Mouse (Mus musculus): ENCODE measurements around the gene Gm45837. TPM values are rescaled to one million over a fixed set of nuclear protein-coding genes. Genes with fewer than 3 reads are reported as not detected.
A peak's percentile ranks its signal among the peaks of the same experiment; 100 is the strongest.

Gene Gm45837
- polyA plus RNA-seq, 1 experiment, result not detected

- Histone ChIP-seq H3K36me3 (ENCODE audit: control insufficient read depth, insufficient read depth, low read length) (no peaks in the 10 kb centered on the region), H3K4me3 (ENCODE audit: control insufficient read depth, insufficient read depth, low read length) (no peak overlapping the region), H3K27ac (ENCODE audit: control insufficient read depth, insufficient read depth, low read length) (no peak overlapping the region), H3K27me3 (ENCODE audit: control insufficient read depth, insufficient read depth, low read length) (no peaks in the 10 kb centered on the region), H3K4me1 (replicated peaks; ENCODE audit: control insufficient read depth, insufficient read depth, low read length) (no peaks in the 10 kb centered on the region)
- DNase-seq, result no peak
- no peak for TF ChIP-seq CTCF (IDR thresholded peaks at IDR 0.05; ENCODE audit: borderline replicate concordance, control insufficient read depth, extremely low read depth, insufficient read depth, low read length, poor library complexity)
- TF ChIP-seq POLR2A (IDR thresholded peaks at IDR 0.05; ENCODE audit: control insufficient read depth, extremely low read depth, insufficient read depth, low read length, poor library complexity), result no peak
- 81% methylated on average over 8 of the region's 8 CpGs for WGBS
Observed at GRCm38 (mm10) chr7:101422646-101423045, 12.0 kb downstream of the Gm45837 start.

GRCm38 (mm10) chr7:101423970-101424369, 13.3 kb downstream of the Gm45837 start:
- TF ChIP-seq CTCF (IDR thresholded peaks at IDR 0.05; ENCODE audit: borderline replicate concordance, control insufficient read depth, extremely low read depth, insufficient read depth, low read length, poor library complexity), result no peak
- no peak for TF ChIP-seq POLR2A (IDR thresholded peaks at IDR 0.05; ENCODE audit: control insufficient read depth, extremely low read depth, insufficient read depth, low read length, poor library complexity)

GRCm38 (mm10) chr7:101426692-101427091, 16.0 kb downstream of the Gm45837 start:
- Histone ChIP-seq H3K36me3 (ENCODE audit: control insufficient read depth, insufficient read depth, low read length) (no peaks in the 10 kb centered on the region), H3K27ac (ENCODE audit: control insufficient read depth, insufficient read depth, low read length) (no peak overlapping the region), H3K27me3 (ENCODE audit: control insufficient read depth, insufficient read depth, low read length) (no peaks in the 10 kb centered on the region), H3K4me3 (ENCODE audit: control insufficient read depth, insufficient read depth, low read length) (no peak overlapping the region), H3K4me1 (replicated peaks; ENCODE audit: control insufficient read depth, insufficient read depth, low read length) (peaks cover 3% of the 10 kb centered on the region; the same call in 1 of the 2 replicates)
- WGBS, result 75% methylated on average over 8 of the region's 8 CpGs
- no peak for DNase-seq
- no peak for TF ChIP-seq POLR2A (IDR thresholded peaks at IDR 0.05; ENCODE audit: control insufficient read depth, extremely low read depth, insufficient read depth, low read length, poor library complexity)
- no peak for TF ChIP-seq CTCF (IDR thresholded peaks at IDR 0.05; ENCODE audit: borderline replicate concordance, control insufficient read depth, extremely low read depth, insufficient read depth, low read length, poor library complexity)

More at GRCm38 (mm10) chr7:101423970-101424369, 13.3 kb downstream of the Gm45837 start:
- 89% methylated on average over 6 of the region's 6 CpGs for WGBS
- Histone ChIP-seq H3K4me1 (replicated peaks; ENCODE audit: control insufficient read depth, insufficient read depth, low read length) (no peaks in the 10 kb centered on the region), H3K4me3 (ENCODE audit: control insufficient read depth, insufficient read depth, low read length) (no peak overlapping the region), H3K27ac (ENCODE audit: control insufficient read depth, insufficient read depth, low read length) (no peak overlapping the region), H3K36me3 (ENCODE audit: control insufficient read depth, insufficient read depth, low read length) (no peaks in the 10 kb centered on the region), H3K27me3 (ENCODE audit: control insufficient read depth, insufficient read depth, low read length) (no peaks in the 10 kb centered on the region)
- no peak for DNase-seq

GRCm38 (mm10) chr7:101427736-101428135, 17.1 kb downstream of the Gm45837 start:
- peak; percentile 49; the same call in 1 of the 2 replicates for TF ChIP-seq CTCF (IDR thresholded peaks at IDR 0.05; ENCODE audit: borderline replicate concordance, control insufficient read depth, extremely low read depth, insufficient read depth, low read length, poor library complexity)
- no peak for TF ChIP-seq POLR2A (IDR thresholded peaks at IDR 0.05; ENCODE audit: control insufficient read depth, extremely low read depth, insufficient read depth, low read length, poor library complexity)
- Histone ChIP-seq H3K27me3 (ENCODE audit: control insufficient read depth, insufficient read depth, low read length) (no peaks in the 10 kb centered on the region), H3K4me3 (ENCODE audit: control insufficient read depth, insufficient read depth, low read length) (no peak overlapping the region), H3K4me1 (replicated peaks; ENCODE audit: control insufficient read depth, insufficient read depth, low read length) (peaks cover 3% of the 10 kb centered on the region; the same call in 1 of the 2 replicates), H3K27ac (ENCODE audit: control insufficient read depth, insufficient read depth, low read length) (no peak overlapping the region), H3K36me3 (ENCODE audit: control insufficient read depth, insufficient read depth, low read length) (no peaks in the 10 kb centered on the region)
- no peak for DNase-seq
- WGBS, result 30% methylated on average over 2 of the region's 2 CpGs

- 88% methylated on average over 6 of the region's 6 CpGs for WGBS
- Histone ChIP-seq H3K4me3 (ENCODE audit: control insufficient read depth, insufficient read depth, low read length) (no peak overlapping the region), H3K4me1 (replicated peaks; ENCODE audit: control insufficient read depth, insufficient read depth, low read length) (no peaks in the 10 kb centered on the region), H3K27me3 (ENCODE audit: control insufficient read depth, insufficient read depth, low read length) (no peaks in the 10 kb centered on the region), H3K27ac (ENCODE audit: control insufficient read depth, insufficient read depth, low read length) (no peak overlapping the region), H3K36me3 (ENCODE audit: control insufficient read depth, insufficient read depth, low read length) (no peaks in the 10 kb centered on the region)
- TF ChIP-seq CTCF (IDR thresholded peaks at IDR 0.05; ENCODE audit: borderline replicate concordance, control insufficient read depth, extremely low read depth, insufficient read depth, low read length, poor library complexity), result no peak
- DNase-seq, result no peak
Observed at GRCm38 (mm10) chr7:101435038-101435437, 24.4 kb downstream of the Gm45837 start.

- Histone ChIP-seq H3K4me1 (replicated peaks; ENCODE audit: control insufficient read depth, insufficient read depth, low read length) (no peaks in the 10 kb centered on the region), H3K4me3 (ENCODE audit: control insufficient read depth, insufficient read depth, low read length) (no peak overlapping the region), H3K36me3 (ENCODE audit: control insufficient read depth, insufficient read depth, low read length) (no peaks in the 10 kb centered on the region), H3K27me3 (ENCODE audit: control insufficient read depth, insufficient read depth, low read length) (no peaks in the 10 kb centered on the region), H3K27ac (ENCODE audit: control insufficient read depth, insufficient read depth, low read length) (no peak overlapping the region)
- 23% methylated on average over 1 of the region's 1 CpGs for WGBS
- DNase-seq, result no peak
- TF ChIP-seq CTCF (IDR thresholded peaks at IDR 0.05; ENCODE audit: borderline replicate concordance, control insufficient read depth, extremely low read depth, insufficient read depth, low read length, poor library complexity) (no peak), POLR2A (IDR thresholded peaks at IDR 0.05; ENCODE audit: control insufficient read depth, extremely low read depth, insufficient read depth, low read length, poor library complexity) (no peak)
Observed at GRCm38 (mm10) chr7:101437876-101438275, 27.2 kb downstream of the Gm45837 start.

- Histone ChIP-seq H3K4me3 (ENCODE audit: control insufficient read depth, insufficient read depth, low read length) (no peak overlapping the region), H3K36me3 (ENCODE audit: control insufficient read depth, insufficient read depth, low read length) (no peaks in the 10 kb centered on the region), H3K4me1 (replicated peaks; ENCODE audit: control insufficient read depth, insufficient read depth, low read length) (no peaks in the 10 kb centered on the region), H3K27me3 (ENCODE audit: control insufficient read depth, insufficient read depth, low read length) (no peaks in the 10 kb centered on the region), H3K27ac (ENCODE audit: control insufficient read depth, insufficient read depth, low read length) (no peak overlapping the region)
- no peak for DNase-seq
- TF ChIP-seq CTCF (IDR thresholded peaks at IDR 0.05; ENCODE audit: borderline replicate concordance, control insufficient read depth, extremely low read depth, insufficient read depth, low read length, poor library complexity), result no peak
- TF ChIP-seq POLR2A (IDR thresholded peaks at IDR 0.05; ENCODE audit: control insufficient read depth, extremely low read depth, insufficient read depth, low read length, poor library complexity), result no peak
- 86% methylated on average over 10 of the region's 10 CpGs for WGBS
Observed at GRCm38 (mm10) chr7:101443093-101443492, 32.4 kb downstream of the Gm45837 start.
